Mouse (Mus musculus) limb, embryonic 15.5 days (tissue): ENCODE results near the gene Micall1. TPM values are rescaled to one million over a fixed set of nuclear protein-coding genes. Genes with fewer than 3 reads are reported as not detected.
A peak's percentile ranks its signal among the peaks of the same experiment; 100 is the strongest.

ENCODE experiments used
- ATAC-seq: fragments of 200-750 bp; cut with Nextera tagmentation; 2 replicates; pipeline ENCODE4 v1.8.0; 2017; ENCODE audit warnings: low read depth, moderate TSS enrichment; ENCODE audit not compliant: insufficient number of reproducible peaks, low FRiP score, low TSS enrichment
- H3K27ac ChIP-seq: fragments of 300-500 bp; sonication (generic); 2 replicates; pipeline ENCODE4 v1.5.1; 2015; ENCODE audit warnings: moderate library complexity, mild to moderate bottlenecking, inconsistent platforms
- H3K27me3 ChIP-seq: fragments of 300-500 bp; sonication (generic); 2 replicates; pipeline ENCODE4 v1.6.1; 2015; ENCODE audit warnings: inconsistent platforms
- H3K36me3 ChIP-seq: fragments of 300-500 bp; sonication (generic); 2 replicates; pipeline ENCODE4 v1.6.1; 2015; ENCODE audit warnings: inconsistent platforms
- H3K4me1 ChIP-seq: fragments of 300-500 bp; sonication (generic); 2 replicates; pipeline ENCODE4 v1.6.1; 2015; ENCODE audit warnings: inconsistent platforms
- H3K4me2 ChIP-seq: fragments of 300-500 bp; sonication (generic); 2 replicates; pipeline ENCODE4 v1.6.1; 2015; ENCODE audit warnings: mild to moderate bottlenecking, inconsistent platforms
- H3K4me3 ChIP-seq: fragments of 300-500 bp; sonication (generic); 2 replicates; pipeline ENCODE4 v1.5.1; 2015; ENCODE audit warnings: mild to moderate bottlenecking, inconsistent platforms
- H3K9ac ChIP-seq: fragments of 300-500 bp; sonication (generic); 2 replicates; pipeline ENCODE4 v1.6.1; 2015; ENCODE audit warnings: inconsistent platforms
- H3K9me3 ChIP-seq: fragments of 300-500 bp; sonication (generic); 2 replicates; pipeline ENCODE4 v1.6.1; 2016; ENCODE audit warnings: inconsistent platforms
- WGBS: fragments of 180-500 bp; shearing (Covaris S2); methylation state at CpG from one replicate; pipeline ENCODE4 v1.1.7; 2015; 5-methylcytosine and 5-hydroxymethylcytosine counted together
- polyA plus RNA-seq: library from polyadenylated mRNA; unstranded; fragments of >200 nt; fragmentation: Nextera tagmentation; extraction: Ambion mirVana; gene quantifications from 2 replicates; pipeline ENCODE4 v1.2.1, GENCODE M21; 2015

The Micall1 gene
- polyA plus RNA-seq, 1 experiment from 2014 or later = 16.3 TPM

DNA sequence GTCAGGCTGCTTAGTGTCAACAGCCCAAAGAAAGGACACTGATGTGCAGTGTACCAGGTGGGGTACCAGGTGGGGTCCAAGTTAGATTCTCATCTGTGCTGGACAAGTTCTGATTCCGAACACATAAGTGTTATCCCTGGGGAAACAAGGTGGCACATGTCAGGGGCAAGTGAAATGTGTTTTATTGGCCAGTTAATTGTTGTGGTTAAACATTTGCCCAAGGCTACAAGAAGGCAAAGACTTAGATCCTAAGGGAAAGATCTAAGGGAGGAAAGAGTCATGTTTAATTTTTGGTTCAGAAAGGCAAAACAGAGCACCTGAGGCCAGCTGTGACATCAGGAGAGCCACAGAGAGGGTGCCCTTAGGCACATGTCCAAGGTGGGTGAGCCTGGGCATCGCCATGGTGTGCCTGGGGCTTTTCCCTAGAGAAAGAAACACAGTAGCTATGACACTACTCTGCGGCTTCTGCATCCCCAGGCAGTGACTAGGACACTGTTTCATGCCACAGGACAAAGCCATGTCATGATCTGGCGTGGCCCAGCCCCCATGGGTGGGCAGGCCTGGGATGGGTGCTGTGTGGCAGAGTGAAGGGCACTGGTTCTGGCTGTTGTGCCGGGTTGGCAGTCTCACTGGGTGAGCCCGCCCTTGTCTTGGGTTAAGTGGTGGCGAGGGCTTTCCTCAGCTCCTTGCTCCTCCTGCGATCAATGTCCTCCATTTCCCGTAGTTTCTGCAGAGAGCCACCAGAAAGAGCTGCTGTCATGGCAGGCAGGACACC is 26.0 kb downstream of the Micall1 start:
- H3K4me1 ChIP-seq = peaks cover 22% of the 10 kb centered on the region
- no peak overlapping the region for H3K9ac ChIP-seq
- H3K4me3 ChIP-seq = no peak overlapping the region
- H3K4me2 ChIP-seq = no peak overlapping the region
- no peaks in the 10 kb centered on the region for H3K27me3 ChIP-seq
- WGBS = 83% methylated on average over 9 of the region's 9 CpGs
- H3K9me3 ChIP-seq = no peaks in the 10 kb centered on the region
- H3K36me3 ChIP-seq = peaks cover 46% of the 10 kb centered on the region
- ATAC-seq = no peak
- H3K27ac ChIP-seq = peak overlapping the region; percentile 69

DNA sequence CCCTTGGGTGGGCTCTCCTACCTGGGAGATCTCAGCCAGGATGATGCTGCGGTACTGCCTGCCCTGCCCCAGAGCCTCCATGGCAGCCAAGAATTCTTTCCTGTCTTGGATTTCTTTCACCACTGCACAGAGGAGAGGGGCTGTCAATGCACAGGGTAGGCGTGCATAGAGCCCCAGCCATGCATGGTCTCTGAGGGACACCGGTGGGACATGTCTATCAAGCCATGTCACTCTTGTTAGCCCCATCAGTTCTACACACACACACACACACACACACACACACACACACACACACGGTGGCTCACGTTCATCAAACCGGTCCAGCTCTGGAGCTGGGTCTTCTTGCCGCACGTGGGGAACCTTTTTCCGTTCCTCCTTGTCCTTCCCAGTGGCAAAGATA is 26.6 kb downstream of the Micall1 start:
- H3K36me3 ChIP-seq = peaks cover 39% of the 10 kb centered on the region
- H3K4me1 ChIP-seq = peaks cover 21% of the 10 kb centered on the region
- no peak overlapping the region for H3K9ac ChIP-seq
- ATAC-seq = no peak
- no peaks in the 10 kb centered on the region for H3K27me3 ChIP-seq
- no peak overlapping the region for H3K4me3 ChIP-seq
- peak overlapping the region; percentile 69 for H3K27ac ChIP-seq
- 57% methylated on average over 9 of the region's 9 CpGs for WGBS
- no peaks in the 10 kb centered on the region for H3K9me3 ChIP-seq
- H3K4me2 ChIP-seq = no peak overlapping the region

DNA sequence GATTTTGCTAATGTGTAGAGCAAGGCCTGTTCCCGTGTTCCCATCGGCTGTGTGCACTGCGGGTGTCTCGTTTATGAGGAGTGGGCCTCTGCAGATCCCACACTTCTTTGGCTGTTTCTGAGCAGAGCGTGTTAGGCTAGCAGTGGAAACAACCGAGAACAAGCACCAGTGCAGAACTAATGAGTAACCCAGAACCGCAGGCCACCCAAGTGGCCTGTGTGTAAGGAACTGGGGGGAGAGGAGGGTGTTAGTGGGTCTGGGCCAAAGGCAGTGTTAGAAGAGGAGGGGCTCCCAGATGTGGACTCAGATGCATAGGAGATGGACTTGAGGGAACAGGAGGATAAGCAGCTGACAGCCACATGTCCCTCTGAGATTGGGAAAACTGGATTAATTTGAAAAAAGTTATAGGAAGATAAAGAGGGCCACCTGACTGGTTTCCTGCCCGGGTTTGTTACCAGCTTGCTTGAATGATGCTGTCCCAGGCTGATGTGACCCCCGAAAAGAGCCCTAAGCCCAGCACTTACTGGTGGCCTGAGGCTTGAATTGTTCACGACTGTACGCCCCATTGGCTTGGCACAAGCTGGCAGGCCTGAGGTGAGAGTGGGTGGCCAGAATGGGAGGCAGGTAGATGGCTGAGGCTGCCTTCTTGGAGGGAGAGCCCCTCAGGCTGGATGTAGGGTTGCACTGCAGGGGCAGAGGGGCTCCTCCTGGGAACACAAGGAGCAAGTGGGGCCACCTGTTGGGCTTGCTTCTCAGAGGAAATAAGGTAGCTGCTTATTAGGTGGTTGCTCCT is 27.3 kb downstream of the Micall1 start:
- no peak overlapping the region for H3K4me2 ChIP-seq
- H3K27ac ChIP-seq = peak overlapping the region; percentile 69
- no peaks in the 10 kb centered on the region for H3K9me3 ChIP-seq
- no peak overlapping the region for H3K9ac ChIP-seq
- peaks cover 24% of the 10 kb centered on the region for H3K4me1 ChIP-seq
- no peaks in the 10 kb centered on the region for H3K27me3 ChIP-seq
- no peak overlapping the region for H3K4me3 ChIP-seq
- peak; percentile 57; the same call in 1 of the 2 replicates for ATAC-seq
- H3K36me3 ChIP-seq = peaks cover 33% of the 10 kb centered on the region
- WGBS = 40% methylated on average over 11 of the region's 11 CpGs

DNA sequence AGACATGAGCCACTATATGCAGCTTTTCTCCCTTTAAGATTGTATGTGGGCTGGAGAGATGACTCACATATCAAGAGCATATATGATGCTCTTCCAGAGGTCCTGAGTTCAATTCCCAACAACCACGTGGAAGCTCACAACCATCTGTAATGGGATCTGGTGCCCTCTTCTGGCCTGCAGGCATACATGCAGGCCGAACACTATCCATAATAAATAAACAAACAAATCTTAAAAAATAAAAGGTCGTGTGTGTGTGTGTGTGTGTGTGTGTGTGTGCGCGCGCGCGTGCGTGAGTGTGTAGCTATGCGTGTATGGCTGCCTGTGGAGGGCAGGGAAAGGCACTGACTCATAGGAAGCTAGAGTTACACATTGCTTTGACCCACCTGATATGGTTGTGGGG is 30.9 kb downstream of the Micall1 start:
- 62% methylated on average over 10 of the region's 10 CpGs for WGBS
- H3K4me1 ChIP-seq = peaks cover 36% of the 10 kb centered on the region
- no peak overlapping the region for H3K27ac ChIP-seq
- no peaks in the 10 kb centered on the region for H3K27me3 ChIP-seq
- no peak overlapping the region for H3K4me3 ChIP-seq
- H3K9me3 ChIP-seq = no peaks in the 10 kb centered on the region
- H3K9ac ChIP-seq = no peak overlapping the region
- peaks cover 11% of the 10 kb centered on the region for H3K36me3 ChIP-seq
- no peak overlapping the region for H3K4me2 ChIP-seq
- no peak for ATAC-seq

DNA sequence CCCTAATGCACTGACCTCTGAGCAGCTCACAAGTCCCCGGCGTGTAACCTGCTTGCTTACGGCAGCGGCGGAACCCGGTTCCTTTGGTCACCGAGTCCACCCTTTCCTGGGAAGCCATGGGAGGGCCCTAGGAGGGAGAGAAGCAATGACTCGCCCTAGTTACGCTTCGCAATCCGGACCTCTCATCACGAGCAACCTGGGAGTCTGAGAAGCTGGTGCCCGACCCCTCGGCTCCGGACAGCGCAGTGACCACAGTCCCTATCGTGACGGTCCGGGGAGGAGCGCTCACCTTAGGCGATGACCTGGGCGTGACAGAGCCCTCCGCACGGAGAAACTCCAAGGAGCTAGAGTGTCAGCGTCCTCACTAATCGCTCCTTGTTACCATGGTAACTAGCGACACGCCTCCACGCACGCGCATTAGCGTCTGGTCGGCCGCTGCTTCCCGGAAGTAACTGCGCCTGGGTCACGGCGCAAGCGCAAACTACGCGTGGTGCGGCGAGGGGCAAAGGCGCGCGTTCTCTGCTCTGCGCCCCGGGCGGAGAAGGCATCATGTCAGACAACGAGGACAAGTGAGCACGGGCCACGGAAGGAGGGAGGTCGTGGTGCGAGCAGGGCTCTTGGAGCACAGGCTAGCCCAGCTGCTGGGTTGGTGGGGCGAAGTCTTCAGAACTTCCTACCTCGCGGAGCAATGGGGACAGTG is 32.3 kb downstream of the Micall1 start, which contains the start of the genes Polr2f and 1700088E04Rik:
Gene Polr2f (plus strand): TSS at position 144 of the 700 bp plus-strand sequence.
Gene 1700088E04Rik (minus strand): TSS at position 388 of the 700 bp plus-strand sequence.
- H3K27me3 ChIP-seq = no peaks in the 10 kb centered on the region
- peaks cover 21% of the 10 kb centered on the region for H3K36me3 ChIP-seq
- H3K4me2 ChIP-seq = peak within 1 kb of the TSS; percentile 83
- ATAC-seq = peak; percentile 80
- peak within 1 kb of the TSS; percentile 78 for H3K9ac ChIP-seq
- under 1% methylated on average over 57 of the region's 57 CpGs for WGBS
- H3K4me1 ChIP-seq = peaks cover 22% of the 10 kb centered on the region
- peak within 1 kb of the TSS; percentile 86 for H3K4me3 ChIP-seq
- no peaks in the 10 kb centered on the region for H3K9me3 ChIP-seq
- peak within 1 kb of the TSS; percentile 54; the same call in 1 of the 2 replicates for H3K27ac ChIP-seq

DNA sequence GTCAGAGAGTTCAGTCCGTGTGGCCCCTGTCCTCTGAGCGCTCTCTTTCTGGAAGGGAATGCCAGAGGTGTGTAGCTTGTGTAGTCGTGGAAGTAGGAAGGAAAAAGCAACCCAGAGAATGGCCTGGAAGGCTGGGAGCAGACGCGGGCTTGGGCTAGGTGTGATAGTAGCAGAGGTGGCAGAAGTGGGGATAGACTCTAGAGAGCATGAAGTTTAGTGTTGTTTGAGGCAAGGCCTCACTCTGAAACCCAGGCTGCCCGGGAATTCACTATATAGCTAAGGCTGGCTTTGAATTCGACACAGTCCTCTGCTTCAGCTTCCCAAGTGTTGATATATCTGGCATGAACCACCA is 32.8 kb downstream of the Micall1 start:
- Histone ChIP-seq H3K36me3 (peaks cover 26% of the 10 kb centered on the region), H3K9ac (peak overlapping the region; percentile 78), H3K4me1 (peaks cover 18% of the 10 kb centered on the region), H3K4me3 (peak overlapping the region; percentile 86), H3K9me3 (no peaks in the 10 kb centered on the region), H3K4me2 (peak overlapping the region; percentile 83), H3K27ac (peak overlapping the region; percentile 54; the same call in 1 of the 2 replicates), H3K27me3 (no peaks in the 10 kb centered on the region)
- no peak for ATAC-seq
- 1% methylated on average over 7 of the region's 7 CpGs for WGBS

DNA sequence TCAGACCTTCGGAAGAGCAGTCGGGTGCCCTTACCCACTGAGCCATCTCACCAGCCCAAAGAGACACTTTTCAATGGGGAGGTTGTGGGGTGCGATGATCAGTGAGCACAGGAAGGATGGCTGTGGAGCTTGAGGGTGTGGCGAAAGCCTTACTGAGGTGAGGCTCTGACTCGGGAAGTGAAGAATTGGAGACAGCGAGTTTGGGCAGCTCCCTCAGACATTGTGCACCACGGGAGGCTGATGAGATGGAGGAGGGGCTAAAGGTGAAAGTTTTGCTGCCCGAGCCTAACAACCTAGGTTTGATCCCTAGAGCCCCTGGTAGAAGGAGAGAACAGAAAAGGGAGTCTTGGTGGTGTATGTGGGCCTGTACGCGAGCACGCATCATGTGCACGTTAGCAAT is 34.6 kb downstream of the Micall1 start:
- Histone ChIP-seq H3K4me1 (peaks cover 18% of the 10 kb centered on the region), H3K36me3 (peaks cover 44% of the 10 kb centered on the region), H3K4me3 (no peak overlapping the region), H3K9me3 (no peaks in the 10 kb centered on the region), H3K4me2 (no peak overlapping the region), H3K27ac (no peak overlapping the region), H3K27me3 (no peaks in the 10 kb centered on the region), H3K9ac (no peak overlapping the region)
- 85% methylated on average over 12 of the region's 12 CpGs for WGBS
- ATAC-seq = no peak

DNA sequence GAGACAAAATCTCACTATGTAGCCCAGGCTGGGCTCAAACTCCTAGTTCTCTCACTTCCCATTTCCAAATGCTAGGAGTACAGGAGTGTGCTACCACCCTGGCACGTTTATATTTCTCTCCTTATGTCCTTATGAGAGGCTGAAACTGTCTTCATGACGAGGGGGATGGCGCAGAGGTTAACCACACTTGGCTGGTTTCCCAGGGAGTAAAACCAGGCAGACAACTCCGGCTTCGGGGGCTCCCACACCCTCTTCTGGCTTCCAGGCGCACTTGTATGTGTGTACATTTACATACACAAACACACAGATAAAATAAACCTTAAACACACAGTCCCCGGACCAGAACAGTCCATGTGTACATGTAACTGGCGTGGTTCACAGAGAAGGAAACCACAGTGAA is 35.3 kb downstream of the Micall1 start:
- H3K9ac ChIP-seq = no peak overlapping the region
- no peak overlapping the region for H3K4me2 ChIP-seq
- no peaks in the 10 kb centered on the region for H3K27me3 ChIP-seq
- peaks cover 18% of the 10 kb centered on the region for H3K4me1 ChIP-seq
- no peaks in the 10 kb centered on the region for H3K9me3 ChIP-seq
- WGBS = 60% methylated on average over 8 of the region's 8 CpGs
- peaks cover 51% of the 10 kb centered on the region for H3K36me3 ChIP-seq
- no peak overlapping the region for H3K4me3 ChIP-seq
- H3K27ac ChIP-seq = peak overlapping the region; percentile 50; the same call in 1 of the 2 replicates
- no peak for ATAC-seq

DNA sequence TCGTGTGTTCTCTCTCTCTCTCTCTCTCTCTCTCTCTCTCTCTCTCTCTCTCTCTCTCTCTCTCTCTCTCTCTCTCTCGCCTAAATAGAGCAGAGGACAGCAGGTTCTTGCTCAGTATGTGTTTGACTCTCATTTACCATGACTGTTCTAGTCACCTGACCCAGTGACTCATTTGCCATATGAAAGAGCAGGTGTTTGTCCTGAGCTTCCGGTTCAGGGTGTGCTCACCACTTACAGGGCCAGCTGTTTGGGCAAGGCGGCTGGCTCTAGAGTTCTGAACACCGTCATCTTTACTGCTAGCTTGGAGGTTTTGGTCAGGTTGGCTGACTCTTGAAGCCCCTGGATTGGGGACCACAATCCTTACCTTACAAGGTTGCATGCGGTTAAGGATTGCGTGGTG is 36.8 kb downstream of the Micall1 start:
- H3K4me1 ChIP-seq = peaks cover 15% of the 10 kb centered on the region
- no peak overlapping the region for H3K4me3 ChIP-seq
- H3K9ac ChIP-seq = no peak overlapping the region
- ATAC-seq = no peak
- H3K4me2 ChIP-seq = no peak overlapping the region
- WGBS = 86% methylated on average over 7 of the region's 7 CpGs
- H3K9me3 ChIP-seq = no peaks in the 10 kb centered on the region
- no peaks in the 10 kb centered on the region for H3K27me3 ChIP-seq
- no peak overlapping the region for H3K27ac ChIP-seq
- H3K36me3 ChIP-seq = peaks cover 62% of the 10 kb centered on the region

DNA sequence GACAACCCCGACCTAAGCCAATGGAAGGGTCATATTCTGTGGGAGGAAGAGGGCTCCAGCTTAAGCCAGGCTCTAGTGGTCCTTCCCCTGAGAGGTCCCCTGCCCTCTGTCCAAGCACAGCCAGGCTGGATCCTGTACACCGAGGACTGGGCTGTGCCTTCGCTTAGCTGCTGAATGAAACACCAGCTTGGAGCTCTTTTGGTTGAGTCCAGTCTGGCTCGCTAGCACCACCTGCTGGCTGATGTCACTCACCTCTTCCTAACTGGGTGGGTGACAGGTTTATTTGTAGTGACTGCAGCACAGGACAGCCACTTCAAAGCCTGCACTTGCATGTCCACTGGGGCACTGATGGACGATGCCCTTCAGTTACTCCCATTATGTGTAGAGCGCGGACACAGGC is 39.8 kb downstream of the Micall1 start:
- Histone ChIP-seq H3K36me3 (peaks cover 91% of the 10 kb centered on the region), H3K4me2 (no peak overlapping the region), H3K27ac (no peak overlapping the region), H3K9ac (no peak overlapping the region), H3K9me3 (no peaks in the 10 kb centered on the region), H3K27me3 (no peaks in the 10 kb centered on the region), H3K4me1 (0 out of 2 replicates have a peak, but pooled peaks cover 7% of the 10 kb centered on the region), H3K4me3 (no peak overlapping the region)
- 0 out of 2 replicates have a peak, but pooled peaks have one; percentile 56 for ATAC-seq
- WGBS = 43% methylated on average over 7 of the region's 7 CpGs

DNA sequence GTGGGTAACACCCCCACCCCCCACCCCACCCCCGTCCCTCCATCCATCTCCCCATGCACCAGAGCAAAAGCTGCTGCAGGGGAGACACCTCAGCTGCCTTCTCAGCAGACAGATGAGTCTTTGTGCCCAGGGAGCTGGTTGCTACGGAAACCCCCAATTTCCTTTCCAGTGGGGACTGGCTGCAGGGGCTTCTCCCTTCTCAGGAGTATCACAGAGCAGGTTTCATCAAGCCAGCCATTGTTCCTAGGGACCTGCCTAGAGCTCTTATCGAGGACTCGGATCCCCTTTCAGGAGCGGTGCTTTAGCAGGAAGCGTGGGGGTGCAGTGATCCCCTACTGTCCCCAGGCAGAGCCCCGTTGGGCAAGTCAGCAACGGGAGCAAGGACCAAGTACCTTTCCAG is 43.2 kb downstream of the Micall1 start:
- no peak overlapping the region for H3K4me3 ChIP-seq
- no peaks in the 10 kb centered on the region for H3K9me3 ChIP-seq
- H3K9ac ChIP-seq = no peak overlapping the region
- ATAC-seq = no peak
- WGBS = 73% methylated on average over 8 of the region's 8 CpGs
- peaks cover 61% of the 10 kb centered on the region for H3K36me3 ChIP-seq
- no peak overlapping the region for H3K4me2 ChIP-seq
- peaks cover 5% of the 10 kb centered on the region; the same call in 1 of the 2 replicates for H3K27me3 ChIP-seq
- peak overlapping the region; percentile 43 for H3K27ac ChIP-seq
- 0 out of 2 replicates have a peak, but pooled peaks cover 7% of the 10 kb centered on the region for H3K4me1 ChIP-seq
